Mouse (Mus musculus): ENCODE measurements around the gene Rab3il1.
A peak's percentile ranks its signal among the peaks of the same experiment; 100 is the strongest.

Gene Rab3il1

DNA sequence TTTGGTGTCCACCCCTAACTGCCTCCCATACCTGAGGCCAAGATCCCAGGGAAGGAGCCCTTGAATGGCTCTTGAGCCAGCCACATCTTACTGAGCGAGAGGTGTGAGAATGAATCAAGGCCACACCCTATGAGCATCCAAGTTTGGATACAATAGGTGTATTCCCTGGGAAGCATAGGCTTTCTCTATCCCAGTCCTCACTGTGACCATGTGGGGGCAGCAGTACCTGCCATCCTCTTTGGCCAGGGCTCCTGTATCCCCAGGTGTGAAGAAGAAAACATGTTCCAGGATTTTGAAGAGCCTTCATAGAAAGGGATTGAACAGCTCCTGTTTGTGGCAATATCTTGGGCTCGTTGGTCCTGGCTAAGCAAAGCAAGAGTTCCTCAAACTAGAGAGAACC is 38.1 kb downstream of the Rab3il1 start:
- TF ChIP-seq GATA4 (IDR thresholded peaks at IDR 0.05; ENCODE audit: insufficient replicate concordance, low read length): no peak

DNA sequence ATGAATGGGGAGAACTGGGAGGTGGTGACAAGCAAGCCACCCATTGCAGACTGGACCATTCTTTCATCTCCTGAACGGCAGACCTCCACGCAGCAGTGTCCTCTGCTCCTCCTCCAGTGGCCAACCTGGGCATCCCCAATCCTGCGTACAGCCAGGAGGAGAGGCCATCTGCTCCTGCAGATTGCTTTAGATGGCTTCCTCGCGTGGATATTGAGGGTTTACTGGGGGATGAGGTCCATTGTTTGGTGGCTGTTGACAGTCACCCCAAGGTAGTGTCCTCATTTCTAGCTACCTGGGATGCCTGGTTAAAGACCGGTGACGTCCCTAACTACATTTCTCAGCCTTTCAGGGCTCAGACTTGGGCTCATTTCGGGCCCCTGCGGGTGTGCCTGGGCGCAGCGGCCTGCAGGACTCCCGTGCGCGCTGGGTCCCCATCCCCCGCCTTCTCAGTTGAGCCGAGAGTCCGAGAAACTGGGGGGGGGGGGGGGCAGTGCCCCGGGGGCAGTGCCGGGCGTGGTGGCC is 39.5 kb downstream of the Rab3il1 start:
- no peak for TF ChIP-seq GATA4 (IDR thresholded peaks at IDR 0.05; ENCODE audit: insufficient replicate concordance, low read length)

DNA sequence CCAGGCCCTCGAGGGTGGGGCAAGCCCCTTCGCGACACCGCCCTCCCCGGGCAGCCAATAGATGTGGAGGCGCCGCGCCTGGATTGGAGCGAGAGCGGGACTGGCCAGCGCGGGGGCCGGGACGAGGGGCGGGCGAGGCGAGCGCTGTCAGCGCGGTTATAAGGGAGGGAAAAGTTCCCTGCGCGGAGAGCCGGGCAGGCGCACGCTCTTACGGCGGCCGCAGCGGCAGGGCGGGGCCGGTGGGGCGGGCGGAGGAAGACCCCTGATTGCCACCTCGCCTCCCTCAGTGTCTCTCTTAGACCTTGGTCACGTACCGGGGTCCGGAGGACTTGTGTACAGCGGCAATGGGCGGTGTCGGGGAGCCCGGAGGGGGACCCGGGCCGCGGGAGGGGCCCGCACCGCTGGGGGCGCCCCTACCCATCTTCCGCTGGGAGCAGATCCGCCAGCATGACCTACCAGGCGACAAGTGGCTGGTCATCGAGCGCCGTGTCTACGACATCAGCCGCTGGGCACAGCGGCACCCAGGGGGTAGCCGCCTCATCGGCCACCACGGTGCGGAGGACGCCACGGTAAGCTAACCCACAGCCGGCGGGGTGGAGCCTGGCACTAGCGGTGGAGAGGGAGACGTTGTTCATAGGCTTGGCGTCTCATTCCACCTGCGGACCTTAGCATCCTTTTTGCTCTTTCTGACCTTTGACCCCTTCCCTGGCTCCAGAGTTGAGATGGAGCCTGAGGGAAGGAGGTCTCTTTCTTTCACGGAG is 40.1 kb downstream of the Rab3il1 start, which contains the start of gene Fads3:
TSS of gene Fads3 (plus strand) at position 182 of the 761 bp plus-strand sequence.
- TF ChIP-seq GATA4 (IDR thresholded peaks at IDR 0.05; ENCODE audit: insufficient replicate concordance, low read length): no peak

DNA sequence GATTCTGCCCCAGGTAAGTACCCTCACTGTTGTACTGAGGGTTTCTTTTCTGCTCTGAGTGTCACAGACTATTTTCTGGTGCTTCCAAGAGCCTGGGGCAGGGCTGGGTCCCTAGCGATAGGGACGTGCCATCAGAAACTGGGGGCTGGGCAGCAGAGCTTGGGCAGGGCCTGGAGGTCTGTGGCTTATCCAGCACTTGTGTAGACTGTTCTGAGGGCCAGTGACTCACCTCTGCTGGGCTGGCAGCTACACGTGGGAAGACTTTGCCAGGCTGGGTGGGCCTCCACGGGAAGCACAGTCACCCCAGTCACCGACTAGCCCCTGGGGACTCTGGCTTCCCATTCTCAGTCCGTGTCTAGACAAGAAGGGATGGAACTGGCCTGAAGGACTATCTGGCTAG is 40.8 kb downstream of the Rab3il1 start:
- TF ChIP-seq GATA4 (IDR thresholded peaks at IDR 0.05; ENCODE audit: insufficient replicate concordance, low read length): no peak

DNA sequence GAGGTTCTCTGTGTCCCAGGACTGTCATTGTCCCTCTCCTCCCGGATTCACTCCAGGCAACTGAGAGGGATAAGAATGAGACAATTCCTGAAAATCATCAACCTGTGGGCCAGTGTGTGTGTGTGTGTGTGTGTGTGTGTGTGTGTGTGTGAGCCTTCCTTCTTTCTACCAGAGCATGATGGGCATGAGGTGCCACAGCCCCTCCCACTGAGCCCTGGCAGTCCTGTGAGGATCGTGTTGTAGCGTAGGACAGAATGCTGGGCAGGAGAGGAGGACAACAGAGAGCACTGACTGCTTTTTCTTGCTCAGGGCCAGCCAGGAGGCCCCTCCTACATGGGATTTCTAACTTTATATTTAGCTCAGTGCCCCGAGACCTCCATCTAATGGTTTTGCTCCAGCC is 41.3 kb downstream of the Rab3il1 start:
- no peak for TF ChIP-seq GATA4 (IDR thresholded peaks at IDR 0.05; ENCODE audit: insufficient replicate concordance, low read length)

DNA sequence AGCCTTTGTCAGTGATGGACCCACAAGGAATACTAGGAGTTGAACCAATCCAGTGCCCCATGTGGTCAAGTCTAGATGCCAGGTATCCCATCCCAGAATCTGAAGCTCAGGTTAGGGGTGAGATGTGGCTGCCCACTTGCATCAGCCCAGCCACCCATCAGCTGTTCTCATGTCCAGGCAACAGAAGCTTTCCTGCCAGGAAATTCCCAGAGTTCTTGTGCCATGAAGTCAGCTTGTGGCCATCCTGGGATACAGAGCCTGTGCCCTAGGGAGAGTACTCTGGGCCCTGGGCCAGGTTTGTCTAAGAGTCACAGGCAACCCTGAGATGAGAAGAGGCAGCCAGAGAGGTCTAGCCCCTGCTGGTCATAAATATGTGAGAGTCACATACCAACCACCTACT is 42.2 kb downstream of the Rab3il1 start:
- no peak for TF ChIP-seq GATA4 (IDR thresholded peaks at IDR 0.05; ENCODE audit: insufficient replicate concordance, low read length)

DNA sequence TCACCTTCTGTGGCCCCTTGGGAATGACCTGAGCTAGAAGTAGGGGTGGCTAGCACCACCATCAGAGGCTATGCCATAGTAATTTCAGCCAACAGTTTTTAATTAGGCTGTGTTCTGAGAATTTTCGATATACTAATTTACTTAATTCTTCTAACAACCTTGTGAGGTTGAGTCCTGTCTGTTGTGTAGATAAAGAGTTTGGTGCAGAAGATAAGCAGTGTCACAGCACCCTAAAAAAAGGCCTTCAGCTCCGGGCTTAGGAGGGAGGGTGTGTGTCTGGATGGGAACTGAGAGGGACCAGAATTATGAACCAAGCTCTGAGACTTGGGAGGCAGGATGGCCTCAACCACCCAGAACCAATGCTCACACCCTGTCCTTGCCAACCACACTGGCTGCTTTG is 44.2 kb downstream of the Rab3il1 start:
- no peak for TF ChIP-seq GATA4 (IDR thresholded peaks at IDR 0.05; ENCODE audit: insufficient replicate concordance, low read length)

DNA sequence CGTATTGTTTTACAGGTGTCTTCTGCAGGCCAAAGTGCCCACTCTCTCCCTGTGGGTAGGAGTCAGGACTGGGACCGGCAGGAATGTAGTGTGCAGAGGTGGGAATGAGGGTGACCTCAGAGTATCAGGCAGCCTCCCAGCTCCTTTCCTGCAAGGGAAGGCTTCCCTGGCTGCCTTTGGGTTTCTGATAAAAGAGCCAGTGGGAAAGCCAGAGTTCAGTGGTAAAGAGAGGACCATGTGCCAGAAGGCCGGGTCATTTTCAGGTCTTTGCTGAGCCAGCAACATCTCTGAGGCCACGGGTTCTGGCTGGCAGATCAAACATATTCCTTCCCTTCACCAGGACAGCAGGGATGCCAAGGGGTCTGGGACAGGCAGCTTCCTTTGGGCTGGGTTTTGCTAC is 44.9 kb downstream of the Rab3il1 start:
- TF ChIP-seq GATA4 (IDR thresholded peaks at IDR 0.05; ENCODE audit: insufficient replicate concordance, low read length): peak; percentile 28; the same call in 1 of the 2 replicates

DNA sequence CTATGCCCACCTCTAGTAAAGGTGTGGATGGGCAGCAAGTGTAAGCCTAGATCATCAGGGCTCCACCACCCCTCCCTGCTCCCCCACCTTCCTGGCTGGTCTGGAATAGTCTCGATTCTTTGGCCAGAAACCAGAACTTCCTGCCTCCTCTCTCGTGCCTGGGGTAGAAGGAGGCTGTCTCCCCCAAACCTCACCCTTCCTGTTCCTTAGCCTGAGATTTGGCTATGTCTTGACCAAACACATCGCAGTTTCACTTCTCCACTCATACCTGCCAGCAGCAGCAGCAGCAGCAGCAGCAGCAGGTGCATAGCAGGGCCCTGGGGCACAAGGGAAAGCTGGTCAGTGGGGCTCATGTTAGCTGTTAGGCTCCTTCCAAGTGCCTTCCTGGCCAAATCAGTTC is 45.5 kb downstream of the Rab3il1 start:
- no peak for TF ChIP-seq GATA4 (IDR thresholded peaks at IDR 0.05; ENCODE audit: insufficient replicate concordance, low read length)

DNA sequence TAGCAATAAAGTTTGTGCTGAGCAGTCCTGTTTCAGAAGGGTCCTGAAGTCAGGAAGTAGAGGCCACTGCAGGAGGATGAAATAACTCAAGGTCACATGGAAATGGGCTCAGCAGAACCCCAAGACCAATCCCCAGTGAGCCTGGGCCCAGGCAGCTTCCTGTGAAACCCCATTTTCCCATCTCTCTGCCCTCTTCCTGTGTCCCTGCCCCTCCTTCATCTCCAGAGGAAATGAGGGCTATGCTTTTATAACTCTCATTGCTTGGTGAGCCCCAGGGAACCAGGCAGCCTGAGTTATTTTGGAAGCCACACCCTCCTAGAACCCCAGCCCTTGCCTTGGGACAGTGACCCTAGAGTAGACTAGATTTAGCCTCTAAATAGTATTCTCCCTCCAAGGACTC is 48.1 kb downstream of the Rab3il1 start:
- no peak for TF ChIP-seq GATA4 (IDR thresholded peaks at IDR 0.05; ENCODE audit: insufficient replicate concordance, low read length)

DNA sequence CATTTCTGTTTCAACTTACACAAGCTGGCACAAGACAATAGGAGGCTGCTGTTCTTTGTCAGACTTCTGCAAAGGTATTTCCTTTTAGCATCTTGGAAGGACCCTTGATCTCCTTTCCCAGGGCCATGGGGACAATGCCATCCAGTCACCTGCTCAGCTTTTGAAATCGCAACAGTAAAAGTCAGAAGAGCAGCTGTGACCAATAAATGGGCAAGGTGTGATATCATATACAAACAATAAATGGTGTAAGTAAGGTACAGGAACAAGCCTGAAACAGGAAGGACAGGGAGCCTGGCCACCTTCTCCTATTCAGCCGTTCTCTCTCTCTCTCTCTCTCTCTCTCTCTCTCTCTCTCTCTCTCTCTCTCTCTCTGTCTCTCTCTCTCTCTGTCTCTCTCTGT is 49.0 kb downstream of the Rab3il1 start:
- no peak for TF ChIP-seq GATA4 (IDR thresholded peaks at IDR 0.05; ENCODE audit: insufficient replicate concordance, low read length)

DNA sequence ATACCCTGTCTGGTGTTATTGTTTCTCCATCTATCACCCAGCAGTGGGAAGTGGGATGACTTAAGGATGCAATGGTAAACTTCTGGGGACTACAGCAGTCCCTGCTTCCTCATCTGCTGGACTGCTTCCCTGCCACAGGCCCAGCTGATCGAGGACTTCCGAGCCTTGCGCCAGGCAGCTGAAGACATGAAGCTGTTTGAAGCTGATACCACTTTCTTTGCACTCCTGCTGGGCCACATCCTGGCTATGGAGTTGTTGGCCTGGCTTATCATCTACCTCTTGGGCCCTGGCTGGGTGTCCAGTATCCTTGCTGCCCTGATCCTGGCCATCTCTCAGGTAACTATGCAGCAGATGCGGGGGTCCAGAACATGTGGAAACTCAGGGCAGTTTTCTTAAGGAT is 51.2 kb downstream of the Rab3il1 start:
- no peak for TF ChIP-seq GATA4 (IDR thresholded peaks at IDR 0.05; ENCODE audit: insufficient replicate concordance, low read length)

DNA sequence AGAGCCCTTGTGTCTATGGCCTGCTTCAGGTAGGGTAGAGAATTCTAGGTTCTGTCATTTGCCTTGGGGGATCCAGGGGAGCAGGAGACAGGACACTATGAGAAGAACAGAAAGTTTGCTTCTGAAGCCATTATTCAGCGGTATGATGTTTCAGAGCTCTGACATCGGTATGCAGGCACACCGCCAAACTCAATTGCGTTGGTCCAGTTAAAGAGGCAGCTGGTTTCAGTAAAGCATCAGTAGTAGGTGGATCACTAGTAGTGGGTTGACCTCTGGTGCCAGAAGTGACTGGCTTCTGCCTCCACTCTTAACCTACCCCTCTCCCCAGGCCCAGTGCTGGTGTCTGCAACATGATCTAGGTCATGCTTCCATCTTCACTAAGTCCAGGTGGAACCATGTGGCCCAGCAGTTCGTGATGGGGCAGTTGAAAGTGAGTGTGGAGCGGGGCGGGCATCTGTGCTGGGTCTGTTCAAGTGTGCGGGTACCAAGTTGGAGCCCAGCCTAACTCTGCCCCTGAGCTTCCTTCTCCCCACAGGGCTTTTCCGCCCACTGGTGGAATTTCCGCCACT is 52.3 kb downstream of the Rab3il1 start:
- no peak for TF ChIP-seq GATA4 (IDR thresholded peaks at IDR 0.05; ENCODE audit: insufficient replicate concordance, low read length)

DNA sequence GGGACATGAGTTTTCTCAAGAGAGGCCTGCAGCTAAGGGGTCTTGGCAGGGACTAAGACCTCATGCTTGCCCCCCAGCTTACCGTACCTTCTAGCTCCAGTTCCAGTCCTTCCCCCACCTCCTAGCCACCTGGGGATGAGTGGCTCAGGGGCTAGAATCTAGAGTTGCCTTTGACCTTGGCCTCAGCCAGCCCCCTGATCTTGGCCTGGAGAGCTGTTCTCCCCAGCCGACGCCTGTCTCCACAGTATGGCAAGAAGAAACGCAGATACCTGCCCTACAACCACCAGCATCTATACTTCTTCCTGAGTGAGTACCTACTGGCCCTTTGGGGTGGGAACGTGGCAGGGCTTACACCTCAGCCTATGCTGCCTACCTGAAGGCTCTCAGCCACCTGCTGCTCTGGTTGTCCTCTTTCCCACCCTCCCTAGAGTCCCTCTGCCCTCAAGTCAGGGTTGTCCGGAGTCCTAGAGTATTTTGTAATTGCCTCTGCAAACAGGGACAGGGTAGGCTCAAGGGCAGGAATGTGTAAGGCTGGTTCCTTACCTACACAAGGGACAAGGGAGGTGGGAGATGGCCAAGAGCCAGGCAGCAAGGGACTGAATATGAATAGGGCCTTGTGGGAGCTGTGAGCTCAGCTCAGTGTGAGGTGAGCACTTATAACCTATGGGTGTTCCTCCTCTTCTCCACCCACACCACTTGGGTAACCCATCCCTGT is 53.0 kb downstream of the Rab3il1 start:
- TF ChIP-seq GATA4 (IDR thresholded peaks at IDR 0.05; ENCODE audit: insufficient replicate concordance, low read length): no peak

DNA sequence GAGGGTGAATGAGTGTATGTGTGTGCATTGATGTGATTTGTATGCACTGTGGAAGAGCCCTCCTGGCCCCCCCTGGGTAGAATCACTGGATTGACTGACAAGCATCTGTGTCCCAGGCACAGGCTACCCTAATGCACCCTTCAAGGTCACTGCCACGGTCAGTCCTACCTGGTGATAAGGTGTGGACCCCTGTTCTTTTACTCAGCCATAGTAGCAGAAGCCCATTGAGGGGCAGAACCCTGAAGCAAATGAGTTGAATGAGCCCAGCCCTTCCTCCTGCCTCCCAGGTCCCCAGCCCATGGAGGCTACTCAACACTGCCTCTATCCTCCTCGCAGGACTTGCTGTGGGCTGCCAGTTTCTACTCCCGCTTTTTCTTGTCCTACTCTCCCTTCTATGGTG is 53.8 kb downstream of the Rab3il1 start:
- no peak for TF ChIP-seq GATA4 (IDR thresholded peaks at IDR 0.05; ENCODE audit: insufficient replicate concordance, low read length)

Data from liver, adult (tissue).